Mouse (Mus musculus) kidney, embryonic 16.5 days (tissue): ENCODE results near the gene Mapkapk2. TPM values are rescaled to one million over a fixed set of nuclear protein-coding genes. Genes with fewer than 3 reads are reported as not detected.

Source experiments
- ATAC-seq: fragments of 200-750 bp; cut with Nextera tagmentation; 2 replicates; pipeline ENCODE4 v1.8.0; 2017; ENCODE audit warnings: moderate TSS enrichment; ENCODE audit not compliant: low FRiP score, low TSS enrichment
- H3K27ac ChIP-seq: fragments of 300-500 bp; sonication (generic); 2 replicates; pipeline ENCODE4 v1.5.1; 2014; ENCODE audit warnings: low read length
- H3K27me3 ChIP-seq: fragments of 300-500 bp; sonication (generic); 2 replicates; pipeline ENCODE4 v1.6.1; 2014; ENCODE audit warnings: low read length, control low read depth, mixed read lengths; ENCODE audit not compliant: insufficient read depth
- H3K36me3 ChIP-seq: fragments of 300-500 bp; sonication (generic); 2 replicates; pipeline ENCODE4 v1.6.1; 2014; ENCODE audit warnings: low read length, control low read depth, mixed read lengths; ENCODE audit not compliant: insufficient read depth
- H3K4me1 ChIP-seq: fragments of 300-500 bp; sonication (generic); 2 replicates; pipeline ENCODE4 v1.6.1; 2014; ENCODE audit warnings: low read length, control low read depth, mixed read lengths; ENCODE audit not compliant: insufficient read depth
- H3K4me2 ChIP-seq: fragments of 300-500 bp; sonication (generic); replicated peaks from 2 replicates; pipeline ENCODE4 v1.6.1; 2014; ENCODE audit warnings: low read depth, low read length
- H3K4me3 ChIP-seq: fragments of 300-500 bp; sonication (generic); 2 replicates; pipeline ENCODE4 v1.5.1; 2014; ENCODE audit warnings: mild to moderate bottlenecking, low read length
- H3K9ac ChIP-seq: fragments of 300-500 bp; sonication (generic); replicated peaks from 2 replicates; pipeline ENCODE4 v1.6.1; 2014; ENCODE audit warnings: low read length
- H3K9me3 ChIP-seq: fragments of 300-500 bp; sonication (generic); 2 replicates; pipeline ENCODE4 v1.6.1; 2016; ENCODE audit warnings: low read length, control low read depth
- WGBS: fragments of 180-500 bp; shearing (Covaris S2); extraction: QIAGEN DNeasy Blood & Tissue Kit; methylation state at CpG from one replicate; pipeline ENCODE4 v1.1.7; 2014; 5-methylcytosine and 5-hydroxymethylcytosine counted together
- polyA plus RNA-seq: library from polyadenylated mRNA; unstranded; fragments of >200 nt; fragmentation: Nextera tagmentation; extraction: Ambion mirVana; gene quantifications from 2 replicates; pipeline ENCODE4 v1.2.1, GENCODE M21; 2015

Gene Mapkapk2
- polyA plus RNA-seq, 1 experiment from 2014 or later, result 43.9 TPM

- Histone ChIP-seq H3K4me3 (no peak overlapping the region), H3K27ac (no peak overlapping the region), H3K9me3 (no peaks in the 10 kb centered on the region), H3K4me1 (peaks cover 64% of the 10 kb centered on the region), H3K36me3 (no peaks in the 10 kb centered on the region), H3K9ac (no peak overlapping the region), H3K4me2 (no peak overlapping the region), H3K27me3 (no peaks in the 10 kb centered on the region)
- no peak for ATAC-seq
- 70% methylated on average over 8 of the region's 8 CpGs for WGBS
Measured at GRCm38 (mm10) chr1:131093889-131094288, 3.7 kb downstream of the Mapkapk2 start.

- no peak overlapping the region for H3K9ac ChIP-seq
- no peaks in the 10 kb centered on the region for H3K36me3 ChIP-seq
- peaks cover 74% of the 10 kb centered on the region for H3K4me1 ChIP-seq
- H3K9me3 ChIP-seq, result no peaks in the 10 kb centered on the region
- no peak for ATAC-seq
- 87% methylated on average over 3 of the region's 3 CpGs for WGBS
- H3K27ac ChIP-seq, result no peak overlapping the region
- H3K4me2 ChIP-seq, result no peak overlapping the region
- no peak overlapping the region for H3K4me3 ChIP-seq
- H3K27me3 ChIP-seq, result no peaks in the 10 kb centered on the region
Measured at GRCm38 (mm10) chr1:131092846-131093245, 4.8 kb downstream of the Mapkapk2 start.

GRCm38 (mm10) chr1:131092173-131092572 lies 5.5 kb downstream of the Mapkapk2 start:
- H3K4me1 ChIP-seq, result peaks cover 80% of the 10 kb centered on the region
- H3K4me2 ChIP-seq, result no peak overlapping the region
- no peaks in the 10 kb centered on the region for H3K27me3 ChIP-seq
- 79% methylated on average over 3 of the region's 3 CpGs for WGBS
- no peaks in the 10 kb centered on the region for H3K36me3 ChIP-seq
- ATAC-seq, result no peak
- no peak overlapping the region for H3K9ac ChIP-seq
- no peaks in the 10 kb centered on the region for H3K9me3 ChIP-seq
- H3K27ac ChIP-seq, result no peak overlapping the region
- H3K4me3 ChIP-seq, result no peak overlapping the region

- Histone ChIP-seq H3K36me3 (no peaks in the 10 kb centered on the region), H3K4me1 (peaks cover 87% of the 10 kb centered on the region), H3K27ac (no peak overlapping the region), H3K4me2 (no peak overlapping the region), H3K9me3 (no peaks in the 10 kb centered on the region), H3K27me3 (no peaks in the 10 kb centered on the region), H3K4me3 (no peak overlapping the region), H3K9ac (no peak overlapping the region)
- ATAC-seq, result no peak
- 81% methylated on average over 3 of the region's 3 CpGs for WGBS
Measured at GRCm38 (mm10) chr1:131091481-131091880, 6.1 kb downstream of the Mapkapk2 start.

- Histone ChIP-seq H3K4me3 (no peak overlapping the region), H3K36me3 (no peaks in the 10 kb centered on the region), H3K4me1 (peaks cover 88% of the 10 kb centered on the region), H3K9ac (no peak overlapping the region), H3K9me3 (no peaks in the 10 kb centered on the region), H3K4me2 (no peak overlapping the region), H3K27ac (no peak overlapping the region), H3K27me3 (no peaks in the 10 kb centered on the region)
- ATAC-seq, result no peak
- 55% methylated on average over 4 of the region's 4 CpGs for WGBS
Measured at GRCm38 (mm10) chr1:131090877-131091276, 6.7 kb downstream of the Mapkapk2 start.

- Histone ChIP-seq H3K9ac (no peak overlapping the region), H3K36me3 (no peaks in the 10 kb centered on the region), H3K9me3 (no peaks in the 10 kb centered on the region), H3K27me3 (no peaks in the 10 kb centered on the region), H3K4me3 (no peak overlapping the region), H3K27ac (no peak overlapping the region), H3K4me2 (no peak overlapping the region), H3K4me1 (peaks cover 82% of the 10 kb centered on the region)
- no peak for ATAC-seq
- 69% methylated on average over 5 of the region's 5 CpGs for WGBS
Measured at GRCm38 (mm10) chr1:131090261-131090660, 7.4 kb downstream of the Mapkapk2 start.

GRCm38 (mm10) chr1:131089525-131090127 lies 8.0 kb downstream of the Mapkapk2 start:
- Histone ChIP-seq H3K27me3 (no peaks in the 10 kb centered on the region), H3K36me3 (no peaks in the 10 kb centered on the region), H3K4me2 (no peak overlapping the region), H3K9me3 (no peaks in the 10 kb centered on the region), H3K9ac (no peak overlapping the region), H3K4me1 (peaks cover 82% of the 10 kb centered on the region), H3K4me3 (no peak overlapping the region), H3K27ac (no peak overlapping the region)
- WGBS, result 78% methylated on average over 2 of the region's 2 CpGs
- no peak for ATAC-seq

GRCm38 (mm10) chr1:131088547-131088946 lies 9.1 kb downstream of the Mapkapk2 start:
- H3K27ac ChIP-seq, result no peak overlapping the region

GRCm38 (mm10) chr1:131086907-131087306 lies 10.7 kb downstream of the Mapkapk2 start:
- Histone ChIP-seq H3K9me3 (no peaks in the 10 kb centered on the region), H3K27ac (no peak overlapping the region), H3K27me3 (no peaks in the 10 kb centered on the region), H3K9ac (no peak overlapping the region), H3K36me3 (no peaks in the 10 kb centered on the region), H3K4me1 (peaks cover 90% of the 10 kb centered on the region), H3K4me3 (no peak overlapping the region), H3K4me2 (no peak overlapping the region)
- ATAC-seq, result no peak
- 43% methylated on average over 7 of the region's 7 CpGs for WGBS

More at GRCm38 (mm10) chr1:131088547-131088946, 9.1 kb downstream of the Mapkapk2 start:
- Histone ChIP-seq H3K27me3 (no peaks in the 10 kb centered on the region), H3K9me3 (no peaks in the 10 kb centered on the region), H3K36me3 (no peaks in the 10 kb centered on the region), H3K4me1 (peaks cover 86% of the 10 kb centered on the region), H3K9ac (no peak overlapping the region), H3K4me2 (no peak overlapping the region), H3K4me3 (no peak overlapping the region)
- ATAC-seq, result no peak
- 54% methylated on average over 11 of the region's 11 CpGs for WGBS

- H3K9ac ChIP-seq, result no peak overlapping the region
- H3K27ac ChIP-seq, result no peak overlapping the region
- no peak overlapping the region for H3K4me3 ChIP-seq
- ATAC-seq, result no peak
- WGBS, result 24% methylated on average over 4 of the region's 4 CpGs
- no peak overlapping the region for H3K4me2 ChIP-seq
- no peaks in the 10 kb centered on the region for H3K36me3 ChIP-seq
- H3K4me1 ChIP-seq, result peaks cover 91% of the 10 kb centered on the region
- no peaks in the 10 kb centered on the region for H3K9me3 ChIP-seq
- H3K27me3 ChIP-seq, result no peaks in the 10 kb centered on the region
Measured at GRCm38 (mm10) chr1:131085957-131086739, 11.5 kb downstream of the Mapkapk2 start.
